Mouse (Mus musculus) heart, postnatal 4 days (tissue): ENCODE measurements around the gene Gbf1. TPM values are rescaled to one million over a fixed set of nuclear protein-coding genes. Genes with fewer than 3 reads are reported as not detected.

Experiments
- DNase-seq: peaks from one replicate; pipeline ENCODE4 v3.0.0; 2021
- total RNA-seq, 2 experiments: library from RNA; stranded (reverse); gene quantifications; 2 replicates each; pipeline ENCODE4 v1.2.3; 2021

Gene Gbf1
- total RNA-seq, 2 experiments from 2014 or later, result 57.6 to 58.3 TPM

DNA sequence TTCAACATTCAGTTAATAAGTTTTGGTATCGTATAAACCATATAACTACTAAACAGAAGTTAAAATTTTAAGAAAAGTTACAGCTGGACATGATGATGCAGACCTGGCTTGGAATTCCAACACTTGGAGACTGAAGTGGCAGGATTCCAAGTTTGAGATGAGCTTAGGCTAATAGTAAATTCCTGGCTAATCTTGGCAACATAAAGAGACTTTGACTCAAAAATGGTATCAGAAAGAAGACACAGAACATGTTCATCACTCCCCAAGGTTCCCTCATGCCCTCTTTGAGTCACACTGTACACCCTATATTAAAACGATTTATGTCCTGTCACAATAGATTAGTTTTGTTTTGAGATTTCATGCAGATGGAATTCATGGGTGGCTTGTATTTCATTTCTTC lies 72.6 kb downstream of the Gbf1 start:
- peak; percentile 19 for DNase-seq

DNA sequence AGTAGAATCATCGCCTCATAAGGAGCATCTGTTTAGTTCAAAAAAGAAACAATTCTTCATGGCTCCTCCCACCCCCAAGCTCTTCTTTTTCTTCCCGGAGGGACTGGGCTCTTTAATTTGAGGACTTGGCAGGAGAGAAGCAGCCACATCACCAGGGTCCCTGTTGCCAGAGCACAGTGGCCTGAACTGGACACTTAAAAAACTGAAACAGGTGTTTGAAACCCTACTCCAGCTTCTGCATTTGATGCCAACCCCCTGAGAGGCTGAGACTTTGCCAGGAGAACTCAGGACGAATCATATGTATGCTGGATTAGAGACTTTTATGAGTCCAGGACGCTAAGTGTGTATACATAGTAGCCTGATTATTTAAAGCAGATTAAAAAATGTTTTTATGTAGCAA lies 73.2 kb downstream of the Gbf1 start:
- DNase-seq, result no peak

DNA sequence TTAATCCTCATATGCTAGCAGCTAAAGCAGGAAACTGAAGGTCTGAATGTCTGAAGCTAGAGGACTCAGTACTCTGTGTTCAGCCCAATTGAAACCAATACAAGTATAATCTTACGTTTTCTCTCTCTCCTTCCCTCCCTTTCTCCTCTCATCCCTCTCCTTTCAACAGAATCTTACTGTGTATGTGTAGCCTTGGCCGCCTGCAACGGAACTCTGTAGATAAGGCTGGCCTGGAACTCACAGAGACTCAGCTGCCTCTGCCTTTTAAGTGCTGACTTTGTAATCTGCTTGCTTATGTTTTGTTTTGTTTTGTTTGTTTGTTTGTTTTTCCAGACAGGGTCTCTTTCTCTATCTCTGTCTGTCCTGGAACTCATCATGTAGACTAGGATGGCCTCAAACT lies 74.0 kb downstream of the Gbf1 start:
- no peak for DNase-seq

DNA sequence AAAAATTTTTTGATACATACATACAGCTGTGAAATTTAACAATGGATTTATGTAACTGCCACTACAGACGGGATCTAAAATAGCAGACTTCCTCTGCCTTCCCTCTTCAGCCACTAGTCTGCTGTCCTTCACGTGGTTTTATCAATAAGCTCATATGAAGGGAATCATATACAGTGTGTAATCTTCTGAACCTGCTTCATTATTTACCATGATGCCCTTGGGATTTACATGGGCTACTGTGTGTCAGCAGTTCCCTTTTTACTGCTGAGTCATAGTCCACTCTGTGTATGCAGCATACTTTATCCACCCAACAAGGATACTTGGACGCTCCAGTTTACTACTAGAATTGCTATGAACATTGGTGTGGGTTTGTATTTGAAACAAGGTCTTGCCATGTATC lies 75.0 kb downstream of the Gbf1 start:
- DNase-seq, result no peak

DNA sequence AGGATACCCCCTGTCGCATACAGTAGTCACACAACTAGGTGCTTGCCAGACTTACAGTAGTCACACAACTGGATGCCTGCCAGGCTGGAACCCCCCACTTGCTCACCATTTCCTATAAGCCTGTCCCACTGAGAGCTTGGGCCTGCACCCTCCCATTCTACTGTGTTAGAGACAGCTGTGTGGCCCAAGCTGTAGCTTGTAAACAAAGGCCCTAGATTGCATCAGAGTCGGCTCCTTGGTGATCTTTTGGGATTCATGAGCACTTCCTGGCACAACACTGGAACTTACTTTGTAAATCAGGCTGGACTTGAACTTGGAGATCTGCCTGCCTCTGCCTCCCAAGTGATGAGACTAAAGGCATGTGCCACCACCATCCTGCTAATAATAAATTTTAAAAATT lies 82.1 kb downstream of the Gbf1 start:
- DNase-seq, result no peak

DNA sequence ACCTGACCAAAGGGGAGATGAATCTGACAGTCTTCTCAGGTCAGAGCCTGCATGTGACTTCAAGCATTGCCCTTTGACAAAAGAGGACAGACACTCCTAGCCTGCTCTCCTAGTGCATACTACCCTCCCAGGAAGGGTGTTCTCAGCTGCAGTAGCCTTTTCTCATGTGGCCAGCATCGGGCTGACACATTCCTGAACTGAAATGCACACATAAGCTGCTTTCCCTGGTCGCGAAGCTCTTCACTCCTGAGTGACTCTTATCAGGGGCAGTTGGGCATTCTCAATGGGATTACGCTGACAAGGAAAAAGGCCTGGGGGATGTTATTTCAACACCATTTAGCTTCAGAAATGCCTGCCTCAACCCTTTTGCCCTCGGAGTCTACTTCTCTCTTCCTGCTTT lies 84.3 kb downstream of the Gbf1 start:
- no peak for DNase-seq

DNA sequence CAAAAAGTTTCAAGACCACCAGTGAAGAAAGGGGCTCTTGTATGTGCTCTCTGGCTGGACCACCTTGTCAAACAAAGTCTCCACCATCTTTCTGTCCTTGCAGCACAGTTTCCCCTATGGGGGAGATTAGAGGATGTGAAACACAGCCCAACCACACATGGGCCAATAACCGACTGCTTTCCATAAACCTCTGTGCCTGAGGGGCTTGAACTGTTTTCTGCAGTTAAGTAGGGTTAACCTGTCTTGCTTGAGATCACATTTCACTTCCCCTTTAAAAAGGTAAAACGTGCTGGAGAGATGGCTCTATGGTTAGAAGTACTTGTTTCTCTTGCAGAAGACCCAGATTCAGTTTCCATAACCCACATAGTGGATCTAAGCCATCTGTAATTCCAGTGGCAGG lies 87.9 kb downstream of the Gbf1 start:
- no peak for DNase-seq

DNA sequence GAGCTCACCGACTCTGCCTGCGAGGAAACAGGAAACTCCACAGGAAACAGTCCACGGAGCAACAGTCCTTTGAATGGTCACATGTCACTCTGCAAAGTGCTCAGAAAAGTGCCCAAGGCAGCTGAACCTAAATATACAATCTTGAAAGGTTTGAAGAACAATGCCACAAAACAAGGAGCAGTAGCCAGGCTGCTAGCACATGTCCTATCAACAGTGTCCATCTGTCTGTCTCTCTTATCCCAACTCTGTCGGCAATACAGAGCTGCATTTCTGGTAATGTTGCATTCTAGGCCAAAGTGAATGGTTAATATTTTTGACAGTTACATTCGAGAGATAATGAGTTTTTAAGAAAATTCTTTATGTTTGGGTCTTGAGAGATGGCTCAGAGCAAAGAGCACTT lies 90.1 kb downstream of the Gbf1 start:
- DNase-seq, result no peak

DNA sequence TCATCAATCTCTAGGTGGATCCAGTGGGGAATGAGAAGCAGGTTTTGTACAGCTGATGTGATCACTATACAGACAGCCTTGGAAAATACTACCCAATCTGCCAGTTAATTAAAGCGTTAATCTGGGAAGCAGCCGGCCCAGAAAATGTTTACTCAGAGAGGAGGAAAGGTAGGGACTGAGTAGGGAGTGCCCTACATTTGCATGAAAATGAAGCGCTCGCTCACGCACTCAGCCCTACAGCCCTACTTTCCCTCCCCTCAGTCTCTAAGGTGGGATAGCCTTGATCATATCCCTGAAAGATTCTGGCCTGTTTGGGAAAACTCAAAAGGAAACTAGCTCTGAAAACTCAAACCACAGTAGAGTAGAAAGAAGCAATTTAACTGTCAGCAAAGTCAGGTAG lies 92.3 kb downstream of the Gbf1 start:
- no peak for DNase-seq

DNA sequence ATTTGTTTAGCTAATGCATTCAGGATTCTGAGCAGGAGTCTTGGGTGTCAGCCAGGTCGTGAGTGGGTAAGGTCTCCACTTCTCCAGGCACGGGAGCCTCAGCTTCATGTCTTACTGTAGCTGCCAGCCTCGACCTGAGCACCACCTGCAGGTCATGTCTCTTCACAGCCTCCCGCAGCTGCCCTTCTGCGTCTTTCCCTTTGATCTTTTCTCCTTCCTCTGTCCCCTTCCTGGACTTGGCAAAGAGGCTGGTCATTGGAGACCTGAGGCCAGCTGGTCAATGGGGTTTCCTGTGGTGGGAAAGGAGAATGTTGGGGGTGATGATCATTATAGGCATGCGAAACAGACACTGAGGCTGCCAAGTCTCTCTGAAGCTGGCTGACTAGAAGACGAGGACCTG lies 96.7 kb downstream of the Gbf1 start:
- DNase-seq, result peak; percentile 35

DNA sequence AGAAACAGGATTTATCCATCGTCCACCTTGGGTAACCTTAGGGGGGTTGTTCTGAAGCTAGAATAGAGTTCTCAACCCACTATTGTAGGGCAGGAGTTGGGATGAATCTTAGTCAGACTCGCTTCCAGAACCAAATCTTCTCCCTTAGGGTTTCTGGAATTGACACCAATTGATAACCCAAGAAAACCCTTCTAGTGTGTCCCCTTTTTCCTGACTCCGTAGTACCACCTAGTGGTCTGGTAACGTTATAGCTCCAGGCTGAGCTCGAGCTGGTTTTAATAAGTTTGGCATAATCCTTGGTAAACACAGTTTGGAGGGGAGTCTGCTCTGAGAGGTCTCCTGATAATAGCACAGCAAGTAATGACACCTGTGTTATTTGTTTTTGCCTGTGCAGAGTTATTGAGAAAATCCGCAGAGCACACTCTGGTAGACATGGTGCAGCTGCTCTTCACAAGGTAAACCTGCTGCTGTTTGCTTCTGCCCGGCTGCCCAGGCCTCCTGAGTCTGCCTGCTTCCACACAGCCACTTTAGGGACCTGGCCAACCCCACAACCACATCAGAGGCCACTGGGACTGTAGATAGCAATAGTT lies 101.9 kb downstream of the Gbf1 start:
- DNase-seq, result peak; percentile 50

DNA sequence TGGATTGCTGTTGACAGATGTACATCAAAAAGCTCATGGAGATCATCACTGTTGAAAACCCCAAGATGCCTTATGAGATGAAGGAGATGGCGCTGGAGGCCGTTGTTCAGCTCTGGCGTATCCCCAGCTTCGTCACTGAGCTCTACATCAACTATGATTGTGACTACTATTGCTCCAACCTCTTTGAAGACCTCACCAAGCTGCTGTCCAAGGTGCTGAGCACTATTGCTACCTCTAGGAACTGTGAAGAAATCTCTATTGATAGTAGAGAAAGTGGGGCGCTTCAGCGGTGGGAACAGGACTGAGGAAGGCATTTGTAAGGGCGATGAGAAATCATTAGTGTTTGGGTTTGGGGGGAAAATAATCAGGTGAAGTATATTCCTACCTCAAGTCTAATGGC lies 112.5 kb downstream of the Gbf1 start:
- DNase-seq, result no peak

DNA sequence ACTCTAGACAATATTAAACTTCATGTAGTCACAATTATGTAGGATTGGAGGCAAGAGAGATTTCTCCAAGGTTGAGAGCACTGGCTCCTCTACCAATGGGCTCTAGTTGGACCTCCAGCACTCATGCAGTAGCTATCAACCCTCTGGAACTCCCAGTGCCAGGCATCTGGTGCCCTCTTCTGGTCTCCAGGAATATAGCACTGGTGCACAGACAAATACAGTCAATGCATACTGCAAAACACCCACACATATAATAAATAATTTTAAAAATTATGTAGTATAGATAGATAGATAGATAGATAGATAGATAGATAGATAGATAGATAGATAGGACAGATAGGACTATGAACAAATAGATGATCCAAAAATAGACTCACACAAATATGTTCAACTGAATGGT lies 123.0 kb downstream of the Gbf1 start:
- no peak for DNase-seq

DNA sequence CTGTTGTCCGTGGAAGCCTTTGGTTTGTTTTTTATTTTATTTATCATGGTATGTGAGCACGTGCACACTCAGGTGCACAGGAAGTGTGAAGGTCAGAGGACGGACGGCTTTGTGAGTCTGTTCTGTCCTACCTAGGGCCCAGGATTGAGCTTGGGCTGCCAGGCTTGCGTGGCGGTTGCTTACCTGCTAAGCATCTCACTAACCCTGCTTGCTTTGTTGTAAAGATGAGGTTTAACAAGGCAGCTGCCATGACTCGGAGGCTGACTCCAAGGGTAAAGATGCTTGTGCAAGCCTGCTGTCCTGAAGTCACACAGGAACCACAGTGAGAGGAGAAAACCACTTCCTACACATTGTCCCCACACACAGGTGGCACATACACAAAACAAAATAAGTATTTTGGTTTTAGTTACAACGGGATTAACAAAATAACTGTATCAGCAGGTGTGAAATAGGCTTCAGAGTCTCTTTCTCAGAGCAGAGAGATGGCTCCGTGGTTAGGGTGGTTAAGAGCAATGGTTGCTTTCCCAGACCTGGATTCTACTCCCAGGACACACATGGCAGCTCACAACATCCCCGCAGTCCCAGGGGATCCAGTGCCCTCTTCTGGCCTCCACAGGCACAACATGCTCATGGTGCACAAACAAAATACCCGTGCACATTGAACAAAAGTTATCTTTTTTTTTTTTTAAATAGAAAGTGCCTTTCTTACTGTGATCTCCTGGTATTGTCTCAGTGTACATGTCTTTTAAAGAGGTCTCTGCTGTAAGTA lies 130.0 kb downstream of the Gbf1 start:
- DNase-seq, result no peak

DNA sequence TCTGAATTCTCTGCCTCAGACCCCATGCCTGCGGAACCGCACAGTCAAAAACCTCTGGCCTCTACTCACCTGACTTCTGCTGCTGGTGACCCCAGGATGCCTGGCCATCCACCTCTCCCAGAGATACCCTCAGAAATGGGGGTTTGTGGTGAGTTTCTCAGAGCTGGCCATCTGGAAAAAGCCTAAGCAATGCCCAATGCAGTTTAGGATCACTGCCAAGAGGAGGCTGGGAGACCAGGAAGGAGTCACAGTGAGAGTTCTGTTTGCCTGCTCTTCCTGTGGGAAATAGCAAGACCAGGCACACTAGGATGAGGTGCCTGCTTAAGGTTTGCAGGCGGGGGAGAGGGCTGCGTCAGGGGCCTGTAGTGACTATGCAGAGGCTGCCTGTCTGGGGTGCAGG lies 132.4 kb downstream of the Gbf1 start:
- no peak for DNase-seq

DNA sequence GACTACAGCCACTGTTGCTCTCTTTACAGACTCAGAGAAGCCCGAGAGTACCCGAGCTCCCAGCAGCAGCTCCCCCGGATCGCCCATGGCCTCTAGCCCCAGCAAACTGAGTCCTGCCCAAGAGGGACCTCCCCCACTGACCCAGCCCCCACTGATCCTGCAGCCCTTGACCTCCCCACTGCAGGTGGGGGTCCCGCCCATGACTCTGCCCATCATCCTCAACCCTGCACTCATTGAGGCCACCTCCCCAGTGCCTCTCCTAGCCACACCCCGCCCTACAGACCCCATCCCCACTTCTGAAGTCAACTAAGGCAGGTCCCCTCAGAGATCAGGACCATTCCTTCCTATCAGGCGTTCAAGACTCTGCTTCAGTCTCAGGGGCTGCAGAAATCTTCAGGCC lies 133.3 kb downstream of the Gbf1 start:
- DNase-seq, result no peak

DNA sequence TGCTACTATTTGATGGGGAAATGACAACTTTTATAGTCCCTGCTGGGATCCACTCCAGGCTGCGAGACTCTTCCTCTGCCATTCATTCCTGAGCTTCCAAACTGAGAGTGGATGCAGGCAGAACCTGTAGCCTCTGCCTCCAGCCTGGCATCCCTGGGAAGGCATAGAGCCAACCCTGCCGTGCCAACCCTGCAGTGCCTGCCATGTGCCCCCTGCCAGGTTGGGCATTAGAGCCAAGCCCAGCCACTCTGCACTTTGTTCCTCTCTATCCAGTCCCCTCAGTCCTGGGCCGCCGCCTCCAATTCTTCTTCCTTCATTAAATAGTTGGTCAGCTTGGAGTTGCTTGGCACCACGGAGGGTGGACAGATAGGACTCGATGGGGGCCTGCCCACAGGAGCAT lies 133.7 kb downstream of the Gbf1 start:
- DNase-seq, result no peak

DNA sequence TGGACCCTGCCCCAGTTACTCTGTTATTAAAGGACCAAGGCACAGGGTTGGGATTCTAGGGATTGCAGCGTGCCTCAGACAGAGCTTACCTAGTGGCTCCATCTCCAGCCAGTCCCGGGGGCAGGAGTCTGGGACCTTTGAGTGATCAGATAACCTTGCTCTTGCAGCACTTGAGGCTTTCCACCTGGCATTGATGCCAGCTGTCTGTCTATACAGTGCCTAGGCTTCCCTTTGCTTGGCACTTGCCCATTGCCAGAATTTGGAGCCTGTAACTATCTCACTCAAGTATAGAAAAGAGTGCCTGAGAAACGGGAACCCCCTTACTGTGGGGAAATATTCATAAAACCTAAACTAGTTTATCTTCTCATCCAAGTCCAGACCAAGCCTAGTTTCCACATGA lies 134.6 kb downstream of the Gbf1 start:
- no peak for DNase-seq

DNA sequence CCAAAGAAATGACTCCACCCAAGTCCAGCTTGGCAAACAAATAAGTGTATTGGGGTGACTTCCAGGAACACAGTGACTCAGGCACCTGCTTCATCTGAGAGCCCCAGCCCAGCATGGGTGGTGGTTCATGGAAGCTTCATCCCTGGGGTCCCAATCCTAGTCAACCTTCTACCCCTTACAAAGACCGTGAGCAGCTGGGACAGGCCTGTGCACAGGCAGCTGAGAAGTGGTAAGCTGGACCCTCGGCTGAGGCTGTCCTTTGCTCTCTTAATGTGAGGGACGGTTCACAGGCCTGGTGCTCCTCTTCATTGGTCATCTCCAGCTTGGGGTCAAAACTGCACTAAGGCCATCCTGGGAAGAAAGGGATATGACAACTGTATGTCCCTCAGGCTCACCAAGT lies 135.3 kb downstream of the Gbf1 start:
- DNase-seq, result no peak

DNA sequence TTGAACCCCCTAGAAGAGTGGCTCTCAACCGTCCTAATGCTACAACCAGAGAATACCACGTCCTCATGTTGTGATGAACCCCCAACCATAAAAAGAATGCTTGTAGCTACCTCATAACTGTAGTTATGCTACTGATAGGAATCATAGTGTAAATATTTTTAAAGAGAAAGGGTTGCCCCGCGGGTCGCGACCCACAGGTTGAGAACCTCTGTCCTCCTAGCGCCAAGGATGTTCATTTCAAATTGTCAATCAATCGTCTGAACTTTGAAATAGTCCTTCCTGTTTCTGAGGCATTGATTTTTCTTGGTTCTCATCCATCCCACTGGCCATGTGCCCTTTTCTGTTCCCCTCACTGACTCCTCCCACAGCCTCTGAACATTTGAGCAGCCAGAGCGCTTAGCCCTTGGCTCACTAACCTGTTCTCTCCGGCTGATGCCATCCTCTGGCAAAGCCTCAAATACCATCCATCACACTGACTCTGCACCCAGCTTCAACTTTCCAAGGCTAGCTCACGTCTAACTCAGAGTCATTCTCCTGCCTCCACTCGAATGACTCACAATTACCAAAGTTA lies 138.3 kb downstream of the Gbf1 start:
- DNase-seq, result no peak

DNA sequence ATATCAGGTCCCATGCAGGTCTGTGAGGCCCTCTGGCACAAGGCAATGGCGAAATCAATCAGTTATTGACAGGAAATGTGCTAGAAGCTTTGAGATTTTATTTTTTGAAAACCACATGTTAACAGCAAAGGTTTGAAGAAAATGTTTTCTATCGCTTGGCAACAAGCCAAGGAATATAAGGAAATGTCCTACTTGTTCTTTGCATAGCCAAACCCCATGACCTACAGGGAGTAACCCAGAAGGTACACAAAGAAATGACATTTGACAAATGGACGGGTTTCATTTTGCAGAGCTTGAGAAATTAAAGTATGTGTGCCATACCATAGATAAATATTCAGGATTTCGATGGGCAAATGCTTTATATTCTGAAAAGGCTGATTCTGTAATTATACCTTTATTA lies 144.6 kb downstream of the Gbf1 start:
- no peak for DNase-seq

DNA sequence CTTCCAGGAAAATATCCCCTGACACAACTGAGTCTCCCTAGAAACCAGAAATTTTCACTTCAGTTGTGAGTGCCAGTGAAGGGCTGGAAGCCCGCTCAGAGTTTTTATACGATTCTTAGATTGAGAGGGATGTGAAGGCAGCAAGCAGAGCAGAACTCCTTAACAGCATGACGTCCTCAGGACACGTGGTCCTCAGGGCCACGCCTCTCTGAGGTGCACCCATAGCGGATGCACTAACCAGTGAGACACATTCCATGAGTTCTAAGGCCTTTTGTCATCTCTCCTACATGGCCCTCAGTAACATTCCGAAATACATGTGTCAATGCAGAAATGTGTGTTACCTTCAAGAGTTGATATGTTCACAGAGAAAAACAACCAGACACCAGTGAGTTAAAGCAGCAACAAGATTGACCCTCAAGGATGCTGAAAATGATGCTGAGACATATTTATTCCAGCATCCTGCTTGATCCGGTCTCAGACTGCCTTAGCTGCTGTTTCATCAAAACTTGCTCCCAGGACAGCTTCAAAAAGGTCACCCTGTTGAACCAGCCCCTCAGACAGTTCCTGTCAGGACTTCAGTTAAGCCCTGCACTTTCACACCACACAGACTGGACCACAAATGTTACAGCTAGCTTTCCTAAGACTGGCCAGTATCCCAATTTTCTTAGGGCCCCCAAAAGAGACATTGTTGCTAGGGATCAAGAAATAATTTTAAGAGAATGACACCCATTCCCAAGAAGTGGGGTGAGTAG lies 148.2 kb downstream of the Gbf1 start:
- no peak for DNase-seq

DNA sequence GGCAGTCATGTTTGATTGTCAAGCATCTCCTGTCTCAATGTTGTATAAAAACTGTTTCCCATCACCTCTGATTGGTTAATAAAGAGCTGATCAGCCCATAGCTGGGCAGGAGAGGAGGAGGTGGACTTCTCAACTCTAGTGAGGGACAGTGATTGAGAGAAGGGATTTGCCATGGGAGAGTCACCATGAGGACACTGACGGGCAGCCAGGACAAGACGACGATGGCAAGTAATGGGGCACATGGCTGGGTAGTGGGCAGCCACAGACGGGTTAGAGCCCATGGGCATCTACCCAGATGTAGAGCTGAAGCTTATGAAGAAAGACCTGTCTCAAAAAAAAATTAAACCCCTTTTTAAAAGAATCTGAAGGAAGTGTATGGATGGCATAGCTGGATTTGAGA lies 150.2 kb downstream of the Gbf1 start:
- no peak for DNase-seq
